ENCODE assay signal across 8 mouse cellular contexts in the genomic region with DNA sequence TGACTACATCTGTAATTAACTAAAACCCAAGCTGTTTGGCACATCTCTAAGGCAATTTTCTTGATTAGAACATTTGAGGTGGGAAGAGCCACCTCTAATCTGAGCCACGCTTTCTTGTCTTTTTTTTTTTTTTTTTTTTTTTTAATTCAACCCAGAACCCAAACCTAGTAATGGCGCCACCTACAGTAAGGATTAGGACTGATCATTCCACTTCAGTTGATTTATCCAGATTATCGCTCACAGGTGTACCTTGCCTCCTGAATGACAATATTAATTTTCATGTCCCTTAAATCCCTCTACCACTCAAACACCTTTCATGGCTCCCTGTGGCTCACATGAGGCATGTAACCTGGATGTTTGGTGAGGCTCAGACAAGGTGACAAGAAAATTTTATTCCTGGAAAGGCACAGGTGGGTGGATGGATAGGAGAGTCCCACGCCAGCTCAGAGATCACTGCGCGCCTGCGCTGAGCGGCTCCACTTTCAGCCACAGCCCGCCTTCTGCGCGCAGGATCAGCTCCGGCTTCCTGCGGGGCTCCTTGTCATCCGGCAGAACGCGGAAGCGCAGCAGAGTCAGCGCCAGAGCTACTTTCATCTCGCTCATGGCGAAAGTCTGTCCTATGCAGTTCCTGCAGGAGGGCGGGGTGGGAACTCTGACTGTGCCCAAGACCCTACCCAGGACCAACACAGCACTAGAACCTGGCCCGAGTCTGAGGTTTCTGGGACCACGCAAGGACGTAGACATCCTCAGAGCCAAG. TPM values are rescaled to one million over a fixed set of nuclear protein-coding genes. Genes with fewer than 3 reads are reported as not detected.
DNase-seq lines count a peak whose midpoint lies in the region; ATAC-seq and TF ChIP-seq lines count a peak whose summit lies in the region.

No protein-coding gene starts in this region.

- peak overlapping the region; percentile 44; the same call in 1 of the 2 replicates for H3K9ac ChIP-seq in embryonic facial prominence, embryonic 12.5 days
- H3K9ac ChIP-seq in heart, embryonic 16.5 days (ENCODE audit: low read length), result peak overlapping the region; percentile 64
- H3K9ac ChIP-seq in liver, embryonic 12.5 days, result peak overlapping the region; percentile 32; the same call in 1 of the 2 replicates
- 0 out of 2 replicates have a peak overlapping the region, but pooled peaks have one; percentile 4 for H3K9ac ChIP-seq in stomach, embryonic 15.5 days

- TF ChIP-seq CTCF in gastrocnemius, adult 2 months (IDR thresholded peaks at IDR 0.05), result peak; percentile 17; the same call in 1 of the 2 replicates

- peak; percentile 47 for ATAC-seq in embryonic facial prominence, embryonic 12.5 days (ENCODE audit: insufficient number of reproducible peaks, insufficient read depth, low FRiP score, low TSS enrichment)
- ATAC-seq in heart, embryonic 16.5 days (replicated peaks; ENCODE audit: extremely low read depth, insufficient read depth, low FRiP score), result peak; percentile 57; the same call in 1 of the 2 replicates
- no peak for ATAC-seq in liver, embryonic 12.5 days
- ATAC-seq in stomach, embryonic 15.5 days (ENCODE audit: insufficient read depth, low FRiP score, low read depth), result peak; percentile 68; the same call in 1 of the 2 replicates

- peak overlapping the region; percentile 58 for H3K4me2 ChIP-seq in embryonic facial prominence, embryonic 12.5 days (replicated peaks)
- H3K4me2 ChIP-seq in heart, embryonic 16.5 days (ENCODE audit: low read depth, low read length), result peak overlapping the region; percentile 61
- peak overlapping the region; percentile 53 for H3K4me2 ChIP-seq in liver, embryonic 12.5 days
- H3K4me2 ChIP-seq in stomach, embryonic 15.5 days, result peak overlapping the region; percentile 61

- whole genome bisulfite sequencing in embryonic facial prominence, embryonic 12.5 days, result 12% methylated on average over 24 of the region's 24 CpGs
- WGBS in heart, embryonic 16.5 days, result 9% methylated on average over 24 of the region's 24 CpGs
- WGBS in liver, embryonic 12.5 days (ENCODE audit: insufficient replicate concordance), result 13% methylated on average over 24 of the region's 24 CpGs
- 11% methylated on average over 24 of the region's 24 CpGs for WGBS in stomach, embryonic 15.5 days

- no peaks in the 10 kb centered on the region for H3K4me1 ChIP-seq in embryonic facial prominence, embryonic 12.5 days
- H3K4me1 ChIP-seq in heart, embryonic 16.5 days (ENCODE audit: control insufficient read depth, insufficient read depth, low read length), result no peaks in the 10 kb centered on the region
- H3K4me1 ChIP-seq in liver, embryonic 12.5 days, result no peaks in the 10 kb centered on the region
- 0 out of 2 replicates have a peak, but pooled peaks cover 4% of the 10 kb centered on the region for H3K4me1 ChIP-seq in stomach, embryonic 15.5 days

- peak overlapping the region; percentile 35; the same call in 1 of the 2 replicates for H3K27ac ChIP-seq in gastrocnemius, adult 2 months
- H3K27ac ChIP-seq in embryonic facial prominence, embryonic 12.5 days, result no peak overlapping the region
- H3K27ac ChIP-seq in heart, embryonic 16.5 days (ENCODE audit: low read length), result no peak overlapping the region
- no peak overlapping the region for H3K27ac ChIP-seq in liver, embryonic 12.5 days
- no peak overlapping the region for H3K27ac ChIP-seq in stomach, embryonic 15.5 days

- DNase-seq in gastrocnemius, adult 2 months, result peak; percentile 52
- no peak for DNase-seq in gastrocnemius, postnatal 25 days
- DNase-seq in kidney, postnatal 25 days, result peak; percentile 55 to 75
- peak; percentile 19 to 28 for DNase-seq in natural killer cell, adult 2 months (ENCODE audit: low spot score in 2 of 2)

- intact Hi-C loops in gastrocnemius, adult 2 months (cut with DNase I), result no loop called here

- no peaks in the 10 kb centered on the region for H3K36me3 ChIP-seq in embryonic facial prominence, embryonic 12.5 days
- no peaks in the 10 kb centered on the region for H3K36me3 ChIP-seq in heart, embryonic 16.5 days (ENCODE audit: control insufficient read depth, insufficient read depth)
- H3K36me3 ChIP-seq in liver, embryonic 12.5 days, result no peaks in the 10 kb centered on the region
- H3K36me3 ChIP-seq in stomach, embryonic 15.5 days, result no peaks in the 10 kb centered on the region

- H3K4me3 ChIP-seq in gastrocnemius, adult 2 months, result peak overlapping the region; percentile 65
- peak overlapping the region; percentile 41 for H3K4me3 ChIP-seq in embryonic facial prominence, embryonic 12.5 days
- H3K4me3 ChIP-seq in heart, embryonic 16.5 days (ENCODE audit: low read length), result peak overlapping the region; percentile 57
- peak overlapping the region; percentile 48 for H3K4me3 ChIP-seq in liver, embryonic 12.5 days
- H3K4me3 ChIP-seq in stomach, embryonic 15.5 days (replicated peaks), result peak overlapping the region; percentile 45

- no peaks in the 10 kb centered on the region; the same call in 1 of the 2 replicates for H3K27me3 ChIP-seq in embryonic facial prominence, embryonic 12.5 days
- no peaks in the 10 kb centered on the region; the same call in 1 of the 2 replicates for H3K27me3 ChIP-seq in heart, embryonic 16.5 days (ENCODE audit: control insufficient read depth, insufficient read depth, low read length)
- H3K27me3 ChIP-seq in liver, embryonic 12.5 days (replicated peaks), result no peaks in the 10 kb centered on the region
- H3K27me3 ChIP-seq in stomach, embryonic 15.5 days (replicated peaks), result no peaks in the 10 kb centered on the region

- H3K9me3 ChIP-seq in embryonic facial prominence, embryonic 12.5 days, result no peaks in the 10 kb centered on the region
- no peaks in the 10 kb centered on the region for H3K9me3 ChIP-seq in heart, embryonic 16.5 days (replicated peaks; ENCODE audit: control insufficient read depth, low read length)
- H3K9me3 ChIP-seq in liver, embryonic 12.5 days (replicated peaks), result no peaks in the 10 kb centered on the region
- no peaks in the 10 kb centered on the region for H3K9me3 ChIP-seq in stomach, embryonic 15.5 days

RNA-seq across cellular contexts. Expression of a gene that starts 21.1 kb away (rescaled TPM):
- total RNA-seq in gastrocnemius, adult 2 months (2021), result under 1 TPM; 0.31 to 0.47 TPM
- total RNA-seq in gastrocnemius, postnatal 25 days (2021), result under 1 TPM; 0.36 to 0.40 TPM
- 1.0 and 1.2 TPM in 2 replicates for polyA plus RNA-seq in embryonic facial prominence, embryonic 12.5 days (2016; fragmentation: Nextera tagmentation; extraction: Ambion mirVana)
- 0.74 and 1.8 TPM in 2 replicates for polyA plus RNA-seq in heart, embryonic 16.5 days (2015; fragmentation: Nextera tagmentation; extraction: Ambion mirVana)
- 1.1 TPM in 2 replicates for polyA plus RNA-seq in liver, embryonic 12.5 days (2016; fragmentation: Nextera tagmentation; extraction: Ambion mirVana)
- 3.7 and 4.0 TPM in 2 replicates for polyA plus RNA-seq in stomach, embryonic 15.5 days (2015; fragmentation: Nextera tagmentation; extraction: Ambion mirVana)

RNA-seq across cellular contexts. Expression of a gene that starts 37.5 kb away (rescaled TPM):
- 1 to 10 TPM; 2.7 to 5.4 TPM for total RNA-seq in gastrocnemius, adult 2 months (2021)
- total RNA-seq in gastrocnemius, postnatal 25 days (2021), result 1 to 10 TPM; 2.4 to 3.0 TPM
- 20.7 and 24.4 TPM in 2 replicates for polyA plus RNA-seq in embryonic facial prominence, embryonic 12.5 days (2016; fragmentation: Nextera tagmentation; extraction: Ambion mirVana)
- 10.6 and 12.5 TPM in 2 replicates for polyA plus RNA-seq in heart, embryonic 16.5 days (2015; fragmentation: Nextera tagmentation; extraction: Ambion mirVana)
- 13.4 and 14.1 TPM in 2 replicates for polyA plus RNA-seq in liver, embryonic 12.5 days (2016; fragmentation: Nextera tagmentation; extraction: Ambion mirVana)
- polyA plus RNA-seq in stomach, embryonic 15.5 days (2015; fragmentation: Nextera tagmentation; extraction: Ambion mirVana), result 20.6 and 24.7 TPM in 2 replicates

RNA-seq across cellular contexts. Expression of a gene that starts 52.7 kb away (rescaled TPM):
- not detected for total RNA-seq in gastrocnemius, adult 2 months (2021)
- not detected for total RNA-seq in gastrocnemius, postnatal 25 days (2021)
- polyA plus RNA-seq in embryonic facial prominence, embryonic 12.5 days (2016; fragmentation: Nextera tagmentation; extraction: Ambion mirVana), result not detected in 2 replicates
- polyA plus RNA-seq in heart, embryonic 16.5 days (2015; fragmentation: Nextera tagmentation; extraction: Ambion mirVana), result not detected in 2 replicates
- not detected in 2 replicates for polyA plus RNA-seq in liver, embryonic 12.5 days (2016; fragmentation: Nextera tagmentation; extraction: Ambion mirVana)
- not detected in 2 replicates for polyA plus RNA-seq in stomach, embryonic 15.5 days (2015; fragmentation: Nextera tagmentation; extraction: Ambion mirVana)

Comparison
In these comparisons a context has a peak if more than half of its experiments do, and no peak if none do; other contexts are left out.
1. H3K9ac ChIP-seq: peak in every context shown above with its lines; median percentile 64 in heart, embryonic 16.5 days; 44 in embryonic facial prominence, embryonic 12.5 days; 32 in liver, embryonic 12.5 days; 4 in stomach, embryonic 15.5 days.